Mouse (Mus musculus) neural tube, embryonic 13.5 days (tissue): Measurements from ENCODE around the gene Actr2. TPM values are rescaled to one million over a fixed set of nuclear protein-coding genes. Genes with fewer than 3 reads are reported as not detected.
A peak's percentile ranks its signal among the peaks of the same experiment; 100 is the strongest.
"Not testable (repeated sequence)": the region's sequence is repeated elsewhere in the genome, so short reads cannot be mapped to it uniquely, and the experiment has no call there.

Experiments
- ATAC-seq: fragments of 200-750 bp; cut with Nextera tagmentation; 2 replicates; pipeline ENCODE4 v1.8.0; 2017; ENCODE audit warnings: low read depth, mild to moderate bottlenecking, moderate TSS enrichment, moderate library complexity
- H3K27ac ChIP-seq: fragments of 300-500 bp; sonication (generic); replicated peaks from 2 replicates; pipeline ENCODE4 v1.5.1; 2015; ENCODE audit warnings: moderate library complexity, mild to moderate bottlenecking, inconsistent platforms
- H3K27me3 ChIP-seq: fragments of 300-500 bp; sonication (generic); 2 replicates; pipeline ENCODE4 v1.6.1; 2015; ENCODE audit warnings: mild to moderate bottlenecking, inconsistent platforms
- H3K36me3 ChIP-seq: fragments of 300-500 bp; sonication (generic); 2 replicates; pipeline ENCODE4 v1.6.1; 2015; ENCODE audit warnings: mild to moderate bottlenecking, inconsistent platforms
- H3K4me1 ChIP-seq: fragments of 300-500 bp; sonication (generic); replicated peaks from 2 replicates; pipeline ENCODE4 v1.6.1; 2015; ENCODE audit warnings: inconsistent platforms
- H3K4me2 ChIP-seq: fragments of 300-500 bp; sonication (generic); 2 replicates; pipeline ENCODE4 v1.6.1; 2015; ENCODE audit warnings: inconsistent platforms, mild to moderate bottlenecking, moderate library complexity
- H3K4me3 ChIP-seq: fragments of 300-500 bp; sonication (generic); 2 replicates; pipeline ENCODE4 v1.5.1; 2015; ENCODE audit warnings: mild to moderate bottlenecking, inconsistent platforms
- H3K9ac ChIP-seq: fragments of 300-500 bp; sonication (generic); 2 replicates; pipeline ENCODE4 v1.6.1; 2015; ENCODE audit warnings: moderate library complexity, mild to moderate bottlenecking, inconsistent platforms
- H3K9me3 ChIP-seq: fragments of 300-500 bp; sonication (generic); 2 replicates; pipeline ENCODE4 v1.6.1; 2016; ENCODE audit warnings: inconsistent platforms
- WGBS: fragments of 180-500 bp; shearing (Covaris S2); methylation state at CpG from one replicate; pipeline ENCODE4 v1.1.7; 2015; 5-methylcytosine and 5-hydroxymethylcytosine counted together
- polyA plus RNA-seq: library from polyadenylated mRNA; unstranded; fragments of >200 nt; fragmentation: Nextera tagmentation; extraction: Ambion mirVana; gene quantifications from 2 replicates; pipeline ENCODE4 v1.2.1, GENCODE M21; 2015

Gene Actr2
- polyA plus RNA-seq, 1 experiment from 2014 or later, result 159 TPM

DNA sequence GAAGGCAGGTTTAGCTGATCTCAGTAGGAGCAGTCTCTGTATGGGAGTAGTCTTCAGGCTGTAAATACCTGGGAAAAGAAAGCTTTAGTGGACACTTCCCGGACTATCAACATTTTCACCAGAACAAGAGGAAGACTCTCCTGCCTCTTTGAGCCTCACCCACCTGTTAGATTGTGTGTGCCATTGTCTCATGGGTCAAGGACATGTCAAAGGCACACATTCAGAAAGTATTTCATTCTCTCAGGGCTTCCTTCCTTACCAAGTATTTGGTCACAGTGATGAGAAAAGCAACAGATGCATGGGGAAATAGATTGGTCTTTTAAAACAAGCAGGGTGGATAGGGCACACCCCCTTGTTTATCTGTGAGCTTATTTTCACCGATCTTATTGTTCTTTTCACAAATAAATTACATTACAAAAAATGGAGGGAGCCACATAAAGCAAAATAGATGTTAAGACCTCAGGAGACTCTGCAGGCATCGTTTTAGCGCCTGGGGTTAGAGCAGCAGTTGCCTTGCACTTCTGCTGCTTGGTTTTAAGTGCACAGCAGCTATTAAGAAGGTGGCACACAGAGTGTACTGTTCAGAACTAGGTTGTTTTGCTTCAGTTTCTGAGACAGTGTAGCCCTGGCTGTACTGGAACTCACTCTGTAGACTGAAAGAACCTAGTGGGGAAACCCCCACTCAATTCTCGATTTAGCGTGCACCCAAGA lies 25.9 kb upstream of the Actr2 start:
- no peak overlapping the region for H3K9ac ChIP-seq
- no peak for ATAC-seq
- no peaks in the 10 kb centered on the region for H3K27me3 ChIP-seq
- no peak overlapping the region for H3K4me3 ChIP-seq
- H3K4me2 ChIP-seq, result no peak overlapping the region
- no peaks in the 10 kb centered on the region for H3K9me3 ChIP-seq
- no peak overlapping the region for H3K27ac ChIP-seq
- no peaks in the 10 kb centered on the region for H3K36me3 ChIP-seq
- H3K4me1 ChIP-seq, result no peaks in the 10 kb centered on the region
- 90% methylated on average over 6 of the region's 6 CpGs for WGBS

DNA sequence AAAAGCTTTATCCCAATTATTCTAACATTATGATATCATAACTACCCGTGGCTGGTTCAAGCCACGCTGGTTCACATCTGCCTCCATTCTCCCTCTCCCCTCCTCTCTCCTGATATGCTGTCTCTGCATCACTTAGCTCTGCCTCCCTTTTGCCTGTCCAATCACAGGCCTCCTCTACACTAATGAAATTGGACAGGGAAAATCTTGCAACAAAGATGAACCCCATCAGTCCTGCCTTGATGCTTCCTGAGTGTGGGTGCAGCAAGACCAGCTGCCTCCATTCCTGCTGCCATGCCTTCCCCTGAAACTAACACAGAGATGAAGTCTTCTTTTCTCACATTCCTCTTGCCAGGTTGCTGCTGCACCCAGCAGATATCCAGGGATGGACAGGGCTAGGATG lies 25.2 kb upstream of the Actr2 start:
- 85% methylated on average over 2 of the region's 2 CpGs for WGBS
- Histone ChIP-seq H3K4me2 (no peak overlapping the region), H3K9me3 (no peaks in the 10 kb centered on the region), H3K27me3 (no peaks in the 10 kb centered on the region), H3K9ac (no peak overlapping the region), H3K36me3 (no peaks in the 10 kb centered on the region), H3K4me1 (no peaks in the 10 kb centered on the region), H3K4me3 (no peak overlapping the region), H3K27ac (no peak overlapping the region)
- ATAC-seq, result no peak

GRCm38 (mm10) chr11:20136314-20136713 lies 23.6 kb upstream of the Actr2 start:
- WGBS, result 79% methylated on average over 6 of the region's 6 CpGs
- H3K4me3 ChIP-seq, result no peak overlapping the region
- no peak overlapping the region for H3K27ac ChIP-seq
- no peaks in the 10 kb centered on the region for H3K4me1 ChIP-seq
- no peak for ATAC-seq
- no peak overlapping the region for H3K4me2 ChIP-seq
- H3K27me3 ChIP-seq, result no peaks in the 10 kb centered on the region
- no peaks in the 10 kb centered on the region for H3K9me3 ChIP-seq
- H3K9ac ChIP-seq, result no peak overlapping the region
- H3K36me3 ChIP-seq, result no peaks in the 10 kb centered on the region

DNA sequence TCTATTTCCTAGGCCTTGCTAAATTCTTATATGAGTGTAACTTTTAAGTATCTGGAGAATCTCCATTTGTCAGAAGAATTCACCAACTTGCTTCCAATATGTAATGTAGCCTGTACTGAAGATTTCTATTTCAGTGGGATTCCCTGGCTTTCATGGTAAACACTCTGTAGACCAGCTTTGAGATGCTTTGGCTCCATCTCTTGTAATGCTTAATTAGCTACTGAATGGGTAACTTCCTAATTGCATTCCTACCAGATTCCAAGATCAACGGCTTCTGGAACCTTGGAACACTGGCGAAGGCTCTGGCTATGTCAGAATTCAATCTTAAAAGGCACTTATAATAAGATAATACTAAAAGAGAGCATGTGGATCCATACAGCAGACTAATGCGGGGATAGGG lies 22.2 kb upstream of the Actr2 start:
- ATAC-seq, H3K4me1 ChIP-seq, H3K4me2 ChIP-seq, H3K27me3 ChIP-seq, H3K4me3 ChIP-seq, H3K9me3 ChIP-seq, H3K36me3 ChIP-seq, H3K27ac ChIP-seq, H3K9ac ChIP-seq: not testable (repeated sequence)
- WGBS, result 54% methylated on average over 3 of the region's 3 CpGs

- no peak overlapping the region for H3K4me3 ChIP-seq
- 85% methylated on average over 1 of the region's 1 CpGs for WGBS
These were observed 21.0 kb upstream of the Actr2 start for GRCm38 (mm10) chr11:20133721-20134120.

DNA sequence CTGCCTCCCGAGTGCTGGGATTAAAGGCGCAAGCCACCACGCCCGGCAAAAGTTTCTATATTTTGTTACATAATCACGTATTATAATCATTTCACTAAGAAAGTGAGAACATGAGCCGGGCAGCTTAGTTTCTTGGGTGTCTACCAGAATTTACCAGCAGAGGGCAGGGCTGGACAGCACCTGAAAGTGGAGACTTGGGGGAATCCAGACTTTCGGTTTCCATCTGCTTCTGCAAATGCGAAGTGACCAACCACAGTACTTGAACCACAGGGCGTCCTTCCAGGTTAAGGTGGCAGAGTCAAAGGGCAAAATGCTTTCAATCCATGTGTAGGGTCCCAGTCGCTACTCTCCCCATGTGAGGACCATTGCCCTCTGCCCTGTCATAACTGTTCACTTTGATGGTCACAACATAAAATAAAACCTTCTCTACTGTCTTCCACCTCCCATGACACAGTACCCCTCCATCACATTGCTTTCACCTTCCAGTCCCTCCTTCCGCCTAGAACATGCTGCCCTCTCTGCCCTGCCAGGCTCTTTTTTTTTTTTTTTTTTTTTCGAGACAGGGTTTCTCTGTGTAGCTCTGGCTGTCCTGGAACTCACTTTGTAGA lies 20.3 kb upstream of the Actr2 start:
- H3K36me3 ChIP-seq, result no peaks in the 10 kb centered on the region
- no peaks in the 10 kb centered on the region for H3K27me3 ChIP-seq
- no peak overlapping the region for H3K4me3 ChIP-seq
- no peak overlapping the region for H3K4me2 ChIP-seq
- no peak overlapping the region for H3K27ac ChIP-seq
- H3K9me3 ChIP-seq, result no peaks in the 10 kb centered on the region
- H3K9ac ChIP-seq, result no peak overlapping the region
- ATAC-seq, result no peak
- WGBS, result 55% methylated on average over 12 of the region's 12 CpGs
- H3K4me1 ChIP-seq, result no peaks in the 10 kb centered on the region

More at GRCm38 (mm10) chr11:20133721-20134120, 21.0 kb upstream of the Actr2 start:
- ATAC-seq, result no peak
- Histone ChIP-seq H3K9ac (no peak overlapping the region), H3K4me1 (no peaks in the 10 kb centered on the region), H3K36me3 (no peaks in the 10 kb centered on the region), H3K27ac (no peak overlapping the region), H3K4me2 (no peak overlapping the region), H3K9me3 (no peaks in the 10 kb centered on the region), H3K27me3 (no peaks in the 10 kb centered on the region)

DNA sequence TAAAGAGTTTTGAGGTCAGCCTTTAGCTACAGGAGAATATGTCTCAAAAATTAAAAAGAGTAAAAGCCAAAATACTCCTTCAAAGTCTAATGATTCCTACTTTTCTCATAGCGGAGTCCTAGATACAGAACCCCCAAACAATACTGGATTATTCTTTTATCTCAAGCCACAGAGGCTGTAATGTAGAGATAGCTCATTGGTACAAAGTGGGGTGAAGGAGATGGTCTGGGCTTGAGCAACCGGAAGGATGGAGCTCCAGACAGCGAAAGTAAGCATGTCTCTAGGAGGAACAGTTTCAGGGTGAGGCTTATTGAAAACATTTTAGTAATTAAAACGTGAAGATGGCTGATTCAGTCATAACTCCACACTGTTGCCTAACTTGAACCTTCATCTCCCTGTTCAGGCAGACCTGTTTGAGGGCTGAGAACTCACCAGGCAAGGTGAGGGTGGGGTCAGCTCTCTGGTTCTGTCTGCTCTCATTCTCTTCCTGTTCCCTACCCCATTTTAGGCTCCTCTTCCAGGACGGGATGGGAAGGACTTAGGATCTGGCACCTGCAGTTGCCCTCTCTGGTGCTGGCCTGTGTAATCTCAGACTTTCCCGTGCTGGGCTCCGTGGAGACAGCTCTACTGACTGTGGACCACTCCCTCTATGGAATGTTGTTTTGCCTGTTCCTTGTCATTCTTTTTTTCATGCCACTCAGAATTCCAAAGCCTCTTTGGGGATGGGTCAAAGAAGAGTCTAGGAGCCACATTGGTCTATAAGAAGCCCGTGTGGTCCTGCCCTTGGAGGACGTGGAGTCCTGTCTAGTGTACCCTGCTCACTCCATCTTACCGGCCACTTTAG lies 14.2 kb upstream of the Actr2 start:
- Histone ChIP-seq H3K36me3 (no peaks in the 10 kb centered on the region), H3K9ac (no peak overlapping the region), H3K4me2 (no peak overlapping the region), H3K27ac (no peak overlapping the region), H3K4me3 (no peak overlapping the region), H3K27me3 (no peaks in the 10 kb centered on the region), H3K9me3 (no peaks in the 10 kb centered on the region), H3K4me1 (no peaks in the 10 kb centered on the region)
- 82% methylated on average over 10 of the region's 10 CpGs for WGBS
- no peak for ATAC-seq

GRCm38 (mm10) chr11:20125423-20125822 lies 12.7 kb upstream of the Actr2 start:
- H3K9ac ChIP-seq, result no peak overlapping the region
- no peaks in the 10 kb centered on the region for H3K36me3 ChIP-seq
- H3K4me2 ChIP-seq, result no peak overlapping the region
- H3K27me3 ChIP-seq, result no peaks in the 10 kb centered on the region
- no peak for ATAC-seq
- WGBS, result 82% methylated on average over 1 of the region's 1 CpGs
- no peaks in the 10 kb centered on the region for H3K4me1 ChIP-seq
- no peak overlapping the region for H3K4me3 ChIP-seq
- H3K9me3 ChIP-seq, result no peaks in the 10 kb centered on the region
- no peak overlapping the region for H3K27ac ChIP-seq

DNA sequence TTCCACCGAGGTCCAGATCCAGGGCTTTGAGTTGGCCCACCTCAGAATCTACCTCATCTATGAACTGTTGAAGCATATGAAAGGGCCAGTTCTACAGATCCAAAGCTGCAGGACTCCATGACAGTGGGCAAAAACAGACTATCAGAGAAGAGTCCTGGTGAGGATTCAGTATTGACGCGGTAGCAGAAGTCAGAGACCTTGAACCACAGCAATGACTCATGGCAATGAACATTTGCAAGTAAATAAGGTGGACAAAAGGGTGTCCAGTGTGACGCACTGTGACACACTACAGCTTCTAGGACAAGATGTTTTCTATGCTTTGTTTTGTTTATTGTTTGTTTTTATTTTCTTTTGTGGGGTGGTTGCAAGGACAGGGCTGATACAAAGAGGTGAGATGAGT lies 4.0 kb upstream of the Actr2 start:
- no peaks in the 10 kb centered on the region for H3K9me3 ChIP-seq
- H3K27me3 ChIP-seq, result no peaks in the 10 kb centered on the region
- peaks cover 12% of the 10 kb centered on the region for H3K4me1 ChIP-seq
- no peak for ATAC-seq
- H3K4me3 ChIP-seq, result no peak overlapping the region
- no peak overlapping the region for H3K27ac ChIP-seq
- WGBS, result 92% methylated on average over 4 of the region's 4 CpGs
- no peak overlapping the region for H3K9ac ChIP-seq
- no peak overlapping the region for H3K4me2 ChIP-seq
- no peaks in the 10 kb centered on the region for H3K36me3 ChIP-seq

GRCm38 (mm10) chr11:20116030-20116551 lies 3.4 kb upstream of the Actr2 start:
- no peaks in the 10 kb centered on the region for H3K36me3 ChIP-seq
- no peaks in the 10 kb centered on the region for H3K27me3 ChIP-seq
- no peaks in the 10 kb centered on the region for H3K9me3 ChIP-seq
- no peak overlapping the region for H3K9ac ChIP-seq
- no peak overlapping the region for H3K27ac ChIP-seq
- H3K4me3 ChIP-seq, result no peak overlapping the region
- peaks cover 17% of the 10 kb centered on the region for H3K4me1 ChIP-seq
- ATAC-seq, result no peak
- WGBS, result 50% methylated on average over 5 of the region's 5 CpGs
- no peak overlapping the region for H3K4me2 ChIP-seq

- Histone ChIP-seq H3K4me1 (peaks cover 26% of the 10 kb centered on the region), H3K9ac (peak overlapping the region; percentile 94), H3K36me3 (0 out of 2 replicates have a peak, but pooled peaks cover 5% of the 10 kb centered on the region), H3K9me3 (no peaks in the 10 kb centered on the region), H3K4me3 (peak overlapping the region; percentile 85), H3K4me2 (peak overlapping the region; percentile 71), H3K27me3 (no peaks in the 10 kb centered on the region), H3K27ac (peak overlapping the region; percentile 97)
- 1% methylated on average over 48 of the region's 50 CpGs for WGBS
- peak; percentile 84 for ATAC-seq
These were observed 540 bp downstream of the Actr2 start for GRCm38 (mm10) chr11:20112006-20112740.
